26 mouse cellular contexts compared by ENCODE assay signal in the genomic region with DNA sequence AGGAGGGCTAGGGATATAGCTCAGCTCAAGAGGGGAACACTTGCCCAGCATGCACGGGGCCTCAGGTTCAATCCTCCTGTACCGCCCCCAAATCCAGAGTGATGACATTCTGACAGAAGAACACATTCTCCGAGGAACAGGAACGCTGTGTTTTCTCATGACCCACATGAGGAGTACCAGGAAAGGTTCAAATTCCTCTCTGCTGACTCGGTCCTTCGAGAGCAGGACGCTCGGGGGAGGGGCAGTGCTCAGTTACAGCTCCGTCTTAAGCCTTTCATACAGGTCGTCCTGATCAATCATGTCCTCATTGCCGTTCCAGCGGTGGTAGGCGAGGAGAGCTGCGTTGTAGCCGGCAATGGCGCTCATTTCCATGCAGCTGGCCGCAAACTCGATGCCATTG. TPM values are rescaled to one million over a fixed set of nuclear protein-coding genes. Genes with fewer than 3 reads are reported as not detected.
DNase-seq lines count a peak whose midpoint lies in the region; ATAC-seq lines count a peak whose summit lies in the region.
"Had no signal": no experiment of that assay in that cellular context is flagged by ENCODE, and none has a peak within 500 bp of the region (broad histone marks: within the 10 kb centered on the region; RNA-seq: fewer than 3 reads in every experiment).

No protein-coding gene starts in this region.

- ATAC-seq in kidney, embryonic 16.5 days (ENCODE audit: low FRiP score, low TSS enrichment), result no peak
- ATAC-seq in neural tube, embryonic 15.5 days (ENCODE audit: low FRiP score), result no peak
- ATAC-seq: forebrain, embryonic 14.5 days; Patski had no signal

- intact Hi-C loops in heart, postnatal 36 days (cut with DNase I), result no loop called here

- H3K9ac ChIP-seq in kidney, embryonic 16.5 days (replicated peaks; ENCODE audit: low read length), result no peak overlapping the region
- no peak overlapping the region for H3K9ac ChIP-seq in neural tube, embryonic 15.5 days (replicated peaks)
- H3K9ac ChIP-seq: embryonic facial prominence, embryonic 15.5 days; heart, embryonic 15.5 days; hindbrain, embryonic 15.5 days had no signal

- H3K4me1 ChIP-seq in heart, embryonic 10.5 days, result peaks cover 5% of the 10 kb centered on the region; the same call in 1 of the 2 replicates
- no peaks in the 10 kb centered on the region for H3K4me1 ChIP-seq in kidney, embryonic 16.5 days (ENCODE audit: insufficient read depth, low read length)
- H3K4me1 ChIP-seq in neural tube, embryonic 15.5 days, result peaks cover 1% of the 10 kb centered on the region; the same call in 1 of the 2 replicates
- H3K4me1 ChIP-seq: embryonic facial prominence, embryonic 15.5 days; heart, embryonic 15.5 days; hindbrain, embryonic 15.5 days had no signal

- H3K36me3 ChIP-seq in heart, embryonic 10.5 days, result peaks cover 59% of the 10 kb centered on the region
- H3K36me3 ChIP-seq in kidney, embryonic 16.5 days (ENCODE audit: insufficient read depth, low read length), result peaks cover 45% of the 10 kb centered on the region
- H3K36me3 ChIP-seq in neural tube, embryonic 15.5 days, result peaks cover 66% of the 10 kb centered on the region

- no peak overlapping the region for H3K4me3 ChIP-seq in heart, embryonic 10.5 days
- no peak overlapping the region for H3K4me3 ChIP-seq in kidney, embryonic 16.5 days (ENCODE audit: low read length)
- no peak overlapping the region for H3K4me3 ChIP-seq in neural tube, embryonic 15.5 days (replicated peaks)
- H3K4me3 ChIP-seq: embryonic facial prominence, embryonic 15.5 days; erythroblast, embryonic 14.5 days; forebrain, embryonic 10.5 days; heart, embryonic 15.5 days; hindbrain, embryonic 15.5 days had no signal

- no peaks in the 10 kb centered on the region for H3K27me3 ChIP-seq in heart, embryonic 10.5 days (ENCODE audit: insufficient read depth, poor library complexity, severe bottlenecking)
- H3K27me3 ChIP-seq in kidney, embryonic 16.5 days (ENCODE audit: insufficient read depth, low read length), result no peaks in the 10 kb centered on the region
- H3K27me3 ChIP-seq in neural tube, embryonic 15.5 days (replicated peaks), result no peaks in the 10 kb centered on the region
- H3K27me3 ChIP-seq: embryonic facial prominence, embryonic 15.5 days; heart, embryonic 15.5 days; hindbrain, embryonic 15.5 days; Patski had no signal

- peak; percentile 74 for DNase-seq in heart, embryonic 10.5 days (ENCODE audit: low spot score)
- DNase-seq in heart, postnatal 36 days, result no peak
- DNase-seq in kidney, adult 9 months, result peak; percentile 50
- no peak for DNase-seq in kidney, postnatal 14 days
- peak; percentile 58 to 70 for DNase-seq in kidney, postnatal 36 days
- DNase-seq in left cerebral cortex, adult 9 months (ENCODE audit: low spot score in 2 of 2), result no peak
- DNase-seq: adrenal gland, adult 2 months; adrenal gland, postnatal 25 days; cerebellum, adult 18-20 months; cerebellum, adult 9-11 months; gastrocnemius, postnatal 36 days; heart, adult 18-20 months; heart, postnatal 14 days had no signal

- no peak overlapping the region for H3K27ac ChIP-seq in heart, embryonic 10.5 days
- peak overlapping the region; percentile 83 for H3K27ac ChIP-seq in kidney, embryonic 16.5 days (ENCODE audit: low read length)
- no peak overlapping the region for H3K27ac ChIP-seq in neural tube, embryonic 15.5 days (replicated peaks)
- H3K27ac ChIP-seq: embryonic facial prominence, embryonic 15.5 days; forebrain, embryonic 10.5 days; heart, embryonic 15.5 days; hindbrain, embryonic 15.5 days had no signal

- no peak overlapping the region for H3K4me2 ChIP-seq in kidney, embryonic 16.5 days (replicated peaks; ENCODE audit: low read depth, low read length)
- H3K4me2 ChIP-seq in neural tube, embryonic 15.5 days, result no peak overlapping the region
- H3K4me2 ChIP-seq: embryonic facial prominence, embryonic 15.5 days; heart, embryonic 11.5 days; heart, embryonic 15.5 days; hindbrain, embryonic 15.5 days had no signal

- H3K9me3 ChIP-seq in heart, embryonic 10.5 days, result no peaks in the 10 kb centered on the region
- H3K9me3 ChIP-seq in kidney, embryonic 16.5 days (ENCODE audit: low read length), result no peaks in the 10 kb centered on the region
- H3K9me3 ChIP-seq in neural tube, embryonic 15.5 days (replicated peaks), result no peaks in the 10 kb centered on the region
- H3K9me3 ChIP-seq: embryonic facial prominence, embryonic 15.5 days; forebrain, embryonic 10.5 days; heart, embryonic 15.5 days; hindbrain, embryonic 15.5 days had no signal

- whole genome bisulfite sequencing in heart, embryonic 10.5 days, result 69% methylated on average over 18 of the region's 18 CpGs
- 80% methylated on average over 18 of the region's 18 CpGs for WGBS in kidney, embryonic 16.5 days
- WGBS in neural tube, embryonic 15.5 days, result 85% methylated on average over 18 of the region's 18 CpGs

RNA-seq across cellular contexts. Expression of a gene that starts 8.5 kb away (rescaled TPM):
- 55.4 and 57.8 TPM in 2 replicates for polyA plus RNA-seq in heart, embryonic 10.5 days (2016; fragmentation: Nextera tagmentation; extraction: Ambion mirVana)
- total RNA-seq in heart, postnatal 36 days (2021), result 10 to 100 TPM; 74.9 to 92.7 TPM
- 113 and 119 TPM in 2 replicates for polyA plus RNA-seq in kidney, embryonic 16.5 days (2015; fragmentation: Nextera tagmentation; extraction: Ambion mirVana)
- 79.8 and 89.6 TPM in 2 replicates for polyA plus RNA-seq in neural tube, embryonic 15.5 days (2015; fragmentation: Nextera tagmentation; extraction: Ambion mirVana)

RNA-seq across cellular contexts. Expression of a gene that starts 15.6 kb away (rescaled TPM):
- 144 and 177 TPM in 2 replicates for polyA plus RNA-seq in heart, embryonic 10.5 days (2016; fragmentation: Nextera tagmentation; extraction: Ambion mirVana)
- total RNA-seq in heart, postnatal 36 days (2021), result 10 to 100 TPM; 18.1 to 26.4 TPM
- polyA plus RNA-seq in kidney, embryonic 16.5 days (2015; fragmentation: Nextera tagmentation; extraction: Ambion mirVana), result 187 and 221 TPM in 2 replicates
- polyA plus RNA-seq in neural tube, embryonic 15.5 days (2015; fragmentation: Nextera tagmentation; extraction: Ambion mirVana), result 275 and 303 TPM in 2 replicates

RNA-seq across cellular contexts. Expression of a gene that starts 17.4 kb away (rescaled TPM):
- polyA plus RNA-seq in heart, embryonic 10.5 days (2016; fragmentation: Nextera tagmentation; extraction: Ambion mirVana), result 410 and 487 TPM in 2 replicates
- total RNA-seq in heart, postnatal 36 days (2021), result 10 to 100 TPM; 34.1 to 42.1 TPM
- polyA plus RNA-seq in kidney, embryonic 16.5 days (2015; fragmentation: Nextera tagmentation; extraction: Ambion mirVana), result 575 and 578 TPM in 2 replicates
- 344 and 348 TPM in 2 replicates for polyA plus RNA-seq in neural tube, embryonic 15.5 days (2015; fragmentation: Nextera tagmentation; extraction: Ambion mirVana)

RNA-seq across cellular contexts. Expression of a gene that starts 23.0 kb away (rescaled TPM):
- polyA plus RNA-seq in heart, embryonic 10.5 days (2016; fragmentation: Nextera tagmentation; extraction: Ambion mirVana), result 148 and 182 TPM in 2 replicates
- 10 to 100 TPM; 26.8 to 28.9 TPM for total RNA-seq in heart, postnatal 36 days (2021)
- polyA plus RNA-seq in kidney, embryonic 16.5 days (2015; fragmentation: Nextera tagmentation; extraction: Ambion mirVana), result 145 and 146 TPM in 2 replicates
- 112 and 116 TPM in 2 replicates for polyA plus RNA-seq in neural tube, embryonic 15.5 days (2015; fragmentation: Nextera tagmentation; extraction: Ambion mirVana)

RNA-seq across cellular contexts. Expression of a gene that starts 38.0 kb away (rescaled TPM):
- polyA plus RNA-seq in heart, embryonic 10.5 days (2016; fragmentation: Nextera tagmentation; extraction: Ambion mirVana), result 1.1 TPM in 1 of 2 replicates, not detected in the other
- total RNA-seq in heart, postnatal 36 days (2021), result not detected
- polyA plus RNA-seq in kidney, embryonic 16.5 days (2015; fragmentation: Nextera tagmentation; extraction: Ambion mirVana), result 0.80 TPM in 1 of 2 replicates, not detected in the other
- not detected in 2 replicates for polyA plus RNA-seq in neural tube, embryonic 15.5 days (2015; fragmentation: Nextera tagmentation; extraction: Ambion mirVana)
- total RNA-seq: adrenal gland, postnatal 25 days; heart, adult 18-20 months; heart, postnatal 14 days had no signal
- polyA plus RNA-seq: C2C12; embryonic facial prominence, embryonic 11.5 days; embryonic facial prominence, embryonic 15.5 days; erythroblast, embryonic 14.5 days; heart, embryonic 11.5 days; heart, embryonic 15.5 days; hindbrain, embryonic 11.5 days had no signal

Comparison
In these comparisons a context has a peak if more than half of its experiments do, and no peak if none do; other contexts are left out.
1. DNase-seq: peak in heart, embryonic 10.5 days (single experiment), kidney, adult 9 months (single experiment) and kidney, postnatal 36 days (2 of 2); none in heart, postnatal 36 days (0 of 2), kidney, postnatal 14 days (single experiment) and left cerebral cortex, adult 9 months (0 of 2).